Mouse (Mus musculus): ENCODE results near the gene Zfp410. TPM values are rescaled to one million over a fixed set of nuclear protein-coding genes. Genes with fewer than 3 reads are reported as not detected.

Zfp410 gene
- total and polyA plus RNA-seq, 3 experiments: 4.0 to 115 (median 99.2) TPM

DNA sequence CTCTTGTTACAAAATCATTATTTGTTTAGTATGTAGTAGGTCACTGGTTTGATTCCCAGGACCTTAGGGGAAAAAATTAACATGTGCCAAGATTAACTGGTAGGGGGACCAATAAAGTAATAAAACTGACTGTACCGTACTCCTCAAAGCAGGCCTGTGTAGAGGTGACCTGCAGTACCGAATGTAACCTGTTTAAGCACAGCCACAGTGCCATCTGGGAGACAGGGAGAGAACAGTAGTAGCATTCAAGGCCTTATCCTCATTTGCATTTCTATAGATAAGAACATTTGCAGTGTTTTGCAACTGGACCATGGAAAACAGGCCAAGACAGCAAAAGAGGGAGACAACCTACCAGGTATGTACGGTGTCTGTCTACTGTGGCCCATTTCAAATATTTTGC, 38.8 kb upstream of the Zfp410 start:
- TF ChIP-seq POLR2AphosphoS5 (IDR thresholded peaks at IDR 0.05; ENCODE audit: insufficient replicate concordance, low read depth, low read length) (no peak), TAL1 (conservative IDR thresholded peaks at IDR 0.05; ENCODE audit: low read depth, low read length) (no peak), CTCF (IDR thresholded peaks at IDR 0.05; ENCODE audit: low read depth, low read length) (no peak), GATA1 (IDR thresholded peaks at IDR 0.05; ENCODE audit: borderline replicate concordance, low read length) (no peak), GATA2 (IDR thresholded peaks at IDR 0.05; ENCODE audit: borderline replicate concordance, low read depth, low read length) (no peak)
- ATAC-seq (ENCODE audit: extremely low read depth, insufficient number of reproducible peaks, low FRiP score, poor library complexity, severe bottlenecking): no peak
- peaks cover 15% of the 10 kb centered on the region for H3K4me1 ChIP-seq (ENCODE audit: insufficient read depth, low read depth, low read length)

DNA sequence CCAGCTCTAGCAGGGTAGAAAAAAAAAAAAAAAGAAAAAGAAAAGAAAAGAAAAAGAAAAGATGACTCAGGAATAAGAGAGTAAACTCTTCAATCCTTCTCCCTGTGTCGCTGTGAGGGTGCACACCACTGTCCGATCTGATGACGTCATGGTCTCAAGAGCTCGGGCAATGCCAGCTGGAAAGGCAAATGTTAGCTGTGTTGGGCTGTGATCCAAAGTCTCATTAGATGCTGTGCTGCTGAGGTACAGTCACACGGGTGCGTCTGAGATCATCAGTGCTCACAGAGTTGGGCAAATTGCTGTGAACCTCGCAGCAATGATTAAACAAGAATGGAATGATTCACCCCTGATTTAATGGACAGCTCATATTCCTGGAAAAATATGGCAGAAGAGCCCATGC, 37.8 kb upstream of the Zfp410 start:
- no peak for TF ChIP-seq CTCF (IDR thresholded peaks at IDR 0.05; ENCODE audit: low read depth, low read length)
- TF ChIP-seq POLR2AphosphoS5 (IDR thresholded peaks at IDR 0.05; ENCODE audit: insufficient replicate concordance, low read depth, low read length): no peak
- no peak for TF ChIP-seq GATA2 (IDR thresholded peaks at IDR 0.05; ENCODE audit: borderline replicate concordance, low read depth, low read length)
- TF ChIP-seq GATA1 (IDR thresholded peaks at IDR 0.05; ENCODE audit: borderline replicate concordance, low read length): no peak
- no peak for TF ChIP-seq TAL1 (conservative IDR thresholded peaks at IDR 0.05; ENCODE audit: low read depth, low read length)

More for the DNA sequence above, 38.8 kb upstream of the Zfp410 start:
- DNase-seq (ENCODE audit: low spot score): no peak
- Histone ChIP-seq H3K9me3 (replicated peaks) (no peaks in the 10 kb centered on the region; the same call in 1 of the 2 replicates), H3K36me3 (replicated peaks) (no peaks in the 10 kb centered on the region), H3K4me3 (ENCODE audit: low read depth, low read length) (no peak overlapping the region), H3K27me3 (ENCODE audit: insufficient read depth, low read length) (peaks cover 8% of the 10 kb centered on the region)

DNA sequence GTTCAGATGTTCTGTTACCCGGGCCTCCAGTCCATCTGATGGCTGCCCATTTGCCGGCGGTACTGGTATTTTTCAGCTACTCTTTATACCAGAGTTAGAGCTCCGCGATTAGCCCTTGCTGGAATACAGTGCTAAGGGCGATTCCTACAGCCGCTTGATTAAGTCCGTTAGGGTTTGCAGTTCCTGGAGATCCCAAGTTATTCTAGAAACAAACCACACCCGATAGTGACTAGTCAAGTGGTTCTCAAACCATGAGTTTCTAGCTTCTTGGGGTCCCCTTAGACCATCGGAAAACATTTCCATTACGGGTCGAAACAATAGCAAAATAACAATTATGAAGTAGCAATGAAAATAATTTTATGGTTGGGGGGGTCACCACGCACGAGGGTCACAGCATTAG, 32.3 kb upstream of the Zfp410 start:
- H3K27me3 ChIP-seq (ENCODE audit: insufficient read depth, low read length): peaks cover 2% of the 10 kb centered on the region; the same call in 1 of the 2 replicates
- ATAC-seq (ENCODE audit: extremely low read depth, insufficient number of reproducible peaks, low FRiP score, poor library complexity, severe bottlenecking): no peak
- H3K4me3 ChIP-seq (ENCODE audit: low read depth, low read length): peak overlapping the region; percentile 73
- H3K4me1 ChIP-seq (ENCODE audit: insufficient read depth, low read depth, low read length): peaks cover 45% of the 10 kb centered on the region
- H3K9me3 ChIP-seq (replicated peaks): peaks cover 1% of the 10 kb centered on the region; the same call in 1 of the 2 replicates
- no peak for TF ChIP-seq POLR2AphosphoS5 (IDR thresholded peaks at IDR 0.05; ENCODE audit: insufficient replicate concordance, low read depth, low read length)
- TF ChIP-seq GATA1 (IDR thresholded peaks at IDR 0.05; ENCODE audit: borderline replicate concordance, low read length): no peak
- TF ChIP-seq TAL1 (conservative IDR thresholded peaks at IDR 0.05; ENCODE audit: low read depth, low read length): no peak
- no peak for TF ChIP-seq GATA2 (IDR thresholded peaks at IDR 0.05; ENCODE audit: borderline replicate concordance, low read depth, low read length)
- no peak for TF ChIP-seq CTCF (IDR thresholded peaks at IDR 0.05; ENCODE audit: low read depth, low read length)
- peaks cover 29% of the 10 kb centered on the region for H3K36me3 ChIP-seq (replicated peaks)
- DNase-seq (ENCODE audit: low spot score): no peak

More for the DNA sequence above, 37.8 kb upstream of the Zfp410 start:
- H3K4me1 ChIP-seq (ENCODE audit: insufficient read depth, low read depth, low read length): peaks cover 21% of the 10 kb centered on the region
- H3K36me3 ChIP-seq (replicated peaks): peaks cover 5% of the 10 kb centered on the region
- ATAC-seq (ENCODE audit: extremely low read depth, insufficient number of reproducible peaks, low FRiP score, poor library complexity, severe bottlenecking) (no peak), DNase-seq (ENCODE audit: low spot score) (no peak)
- H3K9me3 ChIP-seq (replicated peaks): peaks cover 1% of the 10 kb centered on the region; the same call in 1 of the 2 replicates
- H3K27me3 ChIP-seq (ENCODE audit: insufficient read depth, low read length): peaks cover 8% of the 10 kb centered on the region
- no peak overlapping the region for H3K4me3 ChIP-seq (ENCODE audit: low read depth, low read length)

DNA sequence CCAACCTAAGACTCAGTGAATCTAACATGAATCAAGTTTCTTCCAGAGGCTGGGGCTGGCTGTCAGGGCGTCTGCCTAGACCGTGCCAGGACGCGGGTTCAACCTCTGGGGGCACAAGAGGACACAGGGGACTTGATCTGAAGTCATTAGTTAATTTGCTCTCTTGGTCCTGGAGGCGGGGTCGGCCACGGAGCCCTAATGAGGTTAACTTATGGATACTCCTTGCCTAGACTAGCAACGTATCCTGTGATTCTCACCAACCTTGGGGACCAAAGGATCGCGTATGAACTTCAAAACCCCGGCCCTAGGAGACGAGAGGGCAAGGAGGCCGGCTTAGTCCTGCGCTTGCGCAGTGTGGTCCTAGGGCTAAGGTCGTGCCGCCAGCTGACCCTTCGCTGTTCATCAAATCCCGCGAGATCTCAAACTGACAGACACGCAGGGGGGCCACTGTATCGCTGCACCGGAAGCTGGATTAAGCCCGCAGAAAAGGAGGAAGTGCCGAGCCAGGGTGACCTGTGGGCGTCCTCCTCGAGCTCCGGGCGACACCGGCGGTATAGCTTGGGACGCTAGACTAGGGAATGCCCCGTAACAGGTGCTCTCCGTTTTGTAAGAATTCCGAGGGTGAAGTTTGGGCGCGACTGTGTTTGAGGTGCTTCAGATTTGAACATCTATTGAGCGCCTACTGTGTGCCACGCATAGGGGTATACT, 31.6 kb upstream of the Zfp410 start, which contains the start of gene Ptgr2:
Gene Ptgr2 (plus strand): TSS at position 348 of the 708 bp plus-strand sequence.
- Histone ChIP-seq H3K4me1 (ENCODE audit: insufficient read depth, low read depth, low read length) (peaks cover 45% of the 10 kb centered on the region), H3K36me3 (replicated peaks) (peaks cover 34% of the 10 kb centered on the region), H3K4me3 (ENCODE audit: low read depth, low read length) (peak within 1 kb of the TSS; percentile 73), H3K27me3 (ENCODE audit: insufficient read depth, low read length) (peaks cover 2% of the 10 kb centered on the region; the same call in 1 of the 2 replicates), H3K9me3 (replicated peaks) (peaks cover 1% of the 10 kb centered on the region; the same call in 1 of the 2 replicates)
- DNase-seq (ENCODE audit: low spot score): peak; percentile 84
- TF ChIP-seq TAL1 (conservative IDR thresholded peaks at IDR 0.05; ENCODE audit: low read depth, low read length): no peak
- no peak for TF ChIP-seq GATA1 (IDR thresholded peaks at IDR 0.05; ENCODE audit: borderline replicate concordance, low read length)
- no peak for TF ChIP-seq CTCF (IDR thresholded peaks at IDR 0.05; ENCODE audit: low read depth, low read length)
- TF ChIP-seq GATA2 (IDR thresholded peaks at IDR 0.05; ENCODE audit: borderline replicate concordance, low read depth, low read length): no peak
- TF ChIP-seq POLR2AphosphoS5 (IDR thresholded peaks at IDR 0.05; ENCODE audit: insufficient replicate concordance, low read depth, low read length): no peak
- ATAC-seq (ENCODE audit: extremely low read depth, insufficient number of reproducible peaks, low FRiP score, poor library complexity, severe bottlenecking): peak; percentile 90

DNA sequence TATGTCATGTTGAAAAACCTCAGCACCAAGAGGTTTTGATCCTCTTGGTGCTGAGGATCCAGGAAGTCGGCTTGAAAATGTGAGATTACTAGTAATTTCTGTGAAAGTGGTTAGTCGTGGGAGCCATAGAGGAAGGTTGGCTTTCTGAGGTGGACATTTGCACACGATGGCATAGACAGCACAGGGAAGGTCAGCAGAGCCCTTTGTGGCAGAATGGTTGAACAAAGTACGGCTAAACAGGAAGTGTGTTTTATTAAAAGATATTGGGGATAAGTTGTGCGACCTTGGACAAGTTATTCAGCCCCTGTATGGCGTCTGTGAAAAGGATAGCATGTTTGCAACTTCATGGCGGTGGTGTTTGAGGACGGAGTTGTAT, 31.1 kb upstream of the Zfp410 start:
- DNase-seq (ENCODE audit: low spot score): no peak
- peaks cover 1% of the 10 kb centered on the region; the same call in 1 of the 2 replicates for H3K9me3 ChIP-seq (replicated peaks)
- ATAC-seq (ENCODE audit: extremely low read depth, insufficient number of reproducible peaks, low FRiP score, poor library complexity, severe bottlenecking): no peak
- H3K36me3 ChIP-seq (replicated peaks): peaks cover 39% of the 10 kb centered on the region
- TF ChIP-seq GATA2 (IDR thresholded peaks at IDR 0.05; ENCODE audit: borderline replicate concordance, low read depth, low read length): no peak
- no peak for TF ChIP-seq TAL1 (conservative IDR thresholded peaks at IDR 0.05; ENCODE audit: low read depth, low read length)
- TF ChIP-seq CTCF (IDR thresholded peaks at IDR 0.05; ENCODE audit: low read depth, low read length): no peak
- TF ChIP-seq GATA1 (IDR thresholded peaks at IDR 0.05; ENCODE audit: borderline replicate concordance, low read length): no peak
- no peak for TF ChIP-seq POLR2AphosphoS5 (IDR thresholded peaks at IDR 0.05; ENCODE audit: insufficient replicate concordance, low read depth, low read length)
- peaks cover 45% of the 10 kb centered on the region for H3K4me1 ChIP-seq (ENCODE audit: insufficient read depth, low read depth, low read length)
- H3K4me3 ChIP-seq (ENCODE audit: low read depth, low read length): peak overlapping the region; percentile 73
- peaks cover 2% of the 10 kb centered on the region; the same call in 1 of the 2 replicates for H3K27me3 ChIP-seq (ENCODE audit: insufficient read depth, low read length)

DNA sequence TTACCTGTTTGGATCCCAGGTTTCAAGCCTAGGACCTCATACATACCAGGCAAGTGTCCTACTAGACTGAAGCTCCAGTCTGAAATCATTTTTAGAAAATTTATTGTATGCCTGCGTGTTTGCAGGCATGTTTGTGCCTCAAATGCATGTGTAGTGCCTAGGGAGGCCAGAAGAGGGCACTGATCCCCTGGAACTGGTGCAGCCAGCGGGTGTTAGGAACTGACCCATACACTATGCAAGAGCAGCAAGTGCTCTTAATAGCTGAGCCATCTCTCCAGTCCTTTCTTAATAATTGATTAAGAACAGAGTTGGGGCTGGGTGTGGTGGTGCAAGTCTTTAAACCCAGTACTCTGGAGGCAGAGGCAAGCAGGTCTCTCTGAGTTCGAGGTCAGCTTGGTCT, 28.2 kb upstream of the Zfp410 start:
- H3K4me3 ChIP-seq (ENCODE audit: low read depth, low read length): no peak overlapping the region
- TF ChIP-seq CTCF (IDR thresholded peaks at IDR 0.05; ENCODE audit: low read depth, low read length): peak; percentile 96
- TF ChIP-seq POLR2AphosphoS5 (IDR thresholded peaks at IDR 0.05; ENCODE audit: insufficient replicate concordance, low read depth, low read length): no peak
- no peaks in the 10 kb centered on the region for H3K27me3 ChIP-seq (ENCODE audit: insufficient read depth, low read length)
- ATAC-seq (ENCODE audit: extremely low read depth, insufficient number of reproducible peaks, low FRiP score, poor library complexity, severe bottlenecking): no peak
- peaks cover 61% of the 10 kb centered on the region for H3K36me3 ChIP-seq (replicated peaks)
- DNase-seq (ENCODE audit: low spot score): peak; percentile 36
- no peaks in the 10 kb centered on the region for H3K9me3 ChIP-seq (replicated peaks)
- peaks cover 43% of the 10 kb centered on the region for H3K4me1 ChIP-seq (ENCODE audit: insufficient read depth, low read depth, low read length)

Data from G1E (cell line).